Mouse (Mus musculus): ENCODE results near the gene Sumo2. TPM values are rescaled to one million over a fixed set of nuclear protein-coding genes. Genes with fewer than 3 reads are reported as not detected.

Gene Sumo2
- 1,335 and 1,406 TPM in 2 replicates for polyA plus RNA-seq (2016; fragmentation: Nextera tagmentation; extraction: Ambion mirVana)

DNA sequence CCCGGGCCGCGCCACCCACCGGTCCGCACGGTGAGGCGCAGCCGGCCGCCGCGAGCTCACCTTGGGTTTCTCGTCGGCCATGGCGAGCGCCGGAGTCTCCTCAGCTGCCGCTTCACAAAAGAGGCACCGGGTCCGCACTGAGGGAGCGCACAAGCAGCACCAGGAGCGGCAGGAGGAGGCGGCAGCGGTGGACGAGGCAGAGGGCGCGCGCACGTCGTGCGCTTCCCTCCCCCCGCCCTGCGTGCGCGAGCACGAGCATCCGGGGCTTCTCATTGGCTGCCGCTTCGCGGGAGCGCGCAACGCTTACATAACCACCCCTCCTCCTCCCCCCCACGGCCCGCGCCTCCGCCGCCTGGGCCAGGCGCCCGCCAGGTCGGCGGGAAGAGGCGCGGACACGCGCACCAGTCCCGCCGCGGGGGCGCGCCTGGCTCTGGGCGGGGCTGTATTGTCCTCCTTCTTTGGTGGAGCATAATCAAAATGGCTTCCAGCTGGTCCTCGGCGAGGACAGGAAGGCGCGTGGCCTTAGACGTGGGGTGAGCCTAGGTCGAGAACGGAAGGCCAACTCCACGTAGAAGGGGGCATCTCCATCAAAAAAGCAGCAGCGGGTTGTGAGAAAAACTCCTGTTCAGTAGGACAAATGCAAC lies at the start of gene Sumo2:
Sumo2 (minus strand) TSS at position 239 of the 644 bp plus-strand sequence.
- peak; percentile 85 for ATAC-seq (ENCODE audit: insufficient number of reproducible peaks, insufficient read depth, low FRiP score, low TSS enrichment, low read depth)
- Histone ChIP-seq H3K4me1 (replicated peaks) (peaks cover 16% of the 10 kb centered on the region), H3K4me2 (peak within 1 kb of the TSS; percentile 76), H3K9ac (replicated peaks) (peak within 1 kb of the TSS; percentile 97), H3K36me3 (peaks cover 30% of the 10 kb centered on the region), H3K27me3 (no peaks in the 10 kb centered on the region), H3K4me3 (replicated peaks) (peak within 1 kb of the TSS; percentile 93), H3K27ac (peak within 1 kb of the TSS; percentile 100), H3K9me3 (no peaks in the 10 kb centered on the region)
- 1% methylated on average over 62 of the region's 70 CpGs for WGBS

DNA sequence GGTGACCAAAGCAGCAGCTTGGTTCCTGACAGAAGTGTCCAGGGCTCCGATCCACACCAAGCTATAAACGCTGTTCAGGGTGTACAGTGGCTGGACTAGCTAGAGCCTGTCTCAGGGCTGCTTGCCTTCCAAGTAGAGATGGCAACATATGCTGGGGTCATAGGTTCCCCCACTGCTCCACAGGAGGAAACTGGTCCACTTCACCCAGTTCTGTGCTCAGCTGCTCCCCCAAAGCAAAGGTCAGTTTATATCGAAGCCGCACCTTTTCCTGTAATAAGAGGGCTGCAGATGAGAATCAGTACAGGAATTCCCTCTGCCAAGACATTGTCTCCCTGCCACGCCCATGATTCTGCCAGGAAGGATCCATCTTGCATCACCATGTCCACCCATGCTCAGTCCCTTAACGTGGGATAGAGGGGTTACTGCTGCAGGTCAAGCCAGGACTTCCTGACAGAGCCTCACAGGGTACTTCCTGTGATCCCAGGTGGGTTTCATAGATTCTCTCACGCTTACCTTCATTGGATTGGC lies 49.6 kb upstream of the Sumo2 start:
- H3K36me3 ChIP-seq = peaks cover 97% of the 10 kb centered on the region
- no peak overlapping the region for H3K4me2 ChIP-seq
- H3K9ac ChIP-seq (replicated peaks) = no peak overlapping the region
- no peak for ATAC-seq (ENCODE audit: insufficient number of reproducible peaks, insufficient read depth, low FRiP score, low TSS enrichment, low read depth)
- no peaks in the 10 kb centered on the region for H3K9me3 ChIP-seq
- WGBS = 91% methylated on average over 7 of the region's 7 CpGs
- H3K27ac ChIP-seq = no peak overlapping the region
- H3K4me3 ChIP-seq (replicated peaks) = no peak overlapping the region
- H3K4me1 ChIP-seq (replicated peaks) = no peaks in the 10 kb centered on the region
- H3K27me3 ChIP-seq = no peaks in the 10 kb centered on the region

DNA sequence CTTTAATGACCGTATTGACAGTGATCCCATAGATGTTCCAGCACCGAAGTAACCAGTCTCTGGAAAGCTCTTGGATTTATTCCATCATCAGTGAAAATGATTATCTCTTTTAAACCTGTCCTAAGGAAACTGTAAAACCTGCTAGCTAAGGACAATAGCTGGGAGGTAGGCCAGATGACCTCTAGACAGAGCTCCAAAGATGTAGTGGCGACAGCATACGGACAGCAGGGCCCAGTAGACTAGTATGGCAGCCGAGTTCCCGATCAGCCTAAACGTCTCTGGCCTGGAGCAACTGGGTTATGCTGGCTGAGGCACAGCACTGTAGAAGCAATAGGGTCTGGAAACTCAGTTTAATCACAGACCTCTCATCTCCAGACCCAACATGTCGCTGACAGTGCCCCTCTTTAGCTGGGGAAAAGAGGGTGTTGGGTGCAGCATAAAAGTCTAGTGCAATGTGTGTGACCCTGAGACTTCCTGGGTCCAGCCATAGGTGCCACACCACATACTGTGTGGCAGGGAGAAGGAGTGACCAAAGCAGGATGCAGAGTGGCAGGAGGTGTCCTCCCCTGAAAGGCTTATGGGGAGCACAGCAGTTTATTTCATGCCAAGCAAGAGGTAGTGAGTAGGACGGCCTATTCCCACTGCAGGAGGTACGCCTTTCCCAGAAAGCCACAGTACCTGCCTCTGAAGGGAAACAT lies 48.4 kb upstream of the Sumo2 start:
- H3K4me3 ChIP-seq (replicated peaks) = no peak overlapping the region
- no peak for ATAC-seq (ENCODE audit: insufficient number of reproducible peaks, insufficient read depth, low FRiP score, low TSS enrichment, low read depth)
- H3K27me3 ChIP-seq = no peaks in the 10 kb centered on the region
- H3K9ac ChIP-seq (replicated peaks) = no peak overlapping the region
- H3K27ac ChIP-seq = no peak overlapping the region
- H3K9me3 ChIP-seq = no peaks in the 10 kb centered on the region
- no peaks in the 10 kb centered on the region for H3K4me1 ChIP-seq (replicated peaks)
- peaks cover 96% of the 10 kb centered on the region for H3K36me3 ChIP-seq
- WGBS = 89% methylated on average over 10 of the region's 10 CpGs
- H3K4me2 ChIP-seq = no peak overlapping the region

DNA sequence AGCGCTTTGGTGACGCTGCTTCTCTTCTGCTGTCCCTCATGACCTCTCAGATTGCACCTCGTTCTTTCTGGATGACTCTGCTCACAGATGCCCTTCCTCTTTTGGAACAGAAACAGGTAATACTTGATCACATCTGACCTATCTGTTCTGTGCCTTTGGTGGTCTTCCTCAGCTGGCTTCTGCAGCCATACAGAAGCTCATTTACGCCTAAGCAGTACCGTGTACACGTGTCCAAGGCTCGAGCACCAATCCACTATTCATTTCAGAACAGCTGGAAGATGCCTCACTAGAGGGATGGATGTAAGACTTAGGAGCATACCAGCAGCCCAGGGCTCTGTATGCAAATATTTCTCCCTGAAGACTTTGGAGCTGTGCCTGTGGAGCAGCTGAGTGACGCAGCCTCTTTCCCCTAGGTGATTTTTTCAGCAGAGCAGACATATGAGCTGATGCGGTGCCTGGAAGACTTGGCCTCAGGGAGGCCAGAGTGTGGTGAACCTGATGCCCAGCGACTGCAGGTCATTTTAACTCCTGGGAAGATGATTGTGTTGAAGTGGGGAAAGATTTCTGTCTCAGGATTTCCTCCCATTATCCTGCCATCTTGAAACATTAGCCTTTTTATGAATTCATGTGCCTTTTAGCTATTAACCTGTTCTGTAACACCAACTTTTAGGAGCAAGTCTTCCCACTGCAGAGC lies 47.0 kb upstream of the Sumo2 start:
- 86% methylated on average over 10 of the region's 10 CpGs for WGBS
- no peaks in the 10 kb centered on the region for H3K9me3 ChIP-seq
- ATAC-seq (ENCODE audit: insufficient number of reproducible peaks, insufficient read depth, low FRiP score, low TSS enrichment, low read depth) = no peak
- H3K4me3 ChIP-seq (replicated peaks) = no peak overlapping the region
- no peak overlapping the region for H3K4me2 ChIP-seq
- no peaks in the 10 kb centered on the region for H3K27me3 ChIP-seq
- no peaks in the 10 kb centered on the region for H3K4me1 ChIP-seq (replicated peaks)
- no peak overlapping the region for H3K9ac ChIP-seq (replicated peaks)
- H3K27ac ChIP-seq = no peak overlapping the region
- peaks cover 99% of the 10 kb centered on the region for H3K36me3 ChIP-seq

DNA sequence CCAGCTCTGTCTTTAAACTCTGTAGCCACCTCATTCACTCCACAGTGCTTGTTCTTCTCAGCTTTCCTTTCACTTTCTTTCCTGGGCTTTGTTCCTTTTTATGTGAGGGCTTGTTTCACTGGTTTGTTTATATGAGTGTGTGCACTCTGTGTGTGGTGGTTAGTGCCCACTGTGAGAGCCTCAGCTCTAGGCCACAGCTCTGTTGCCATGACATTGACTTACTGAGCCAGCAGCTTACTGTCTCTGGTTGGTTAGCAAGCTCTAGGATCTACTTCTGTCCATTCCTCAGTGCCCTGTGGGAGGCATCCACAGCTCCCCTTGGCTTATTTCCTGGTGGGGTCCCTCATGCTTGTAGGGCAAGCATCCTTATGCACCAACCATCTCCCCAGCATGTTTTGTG lies 43.0 kb upstream of the Sumo2 start:
- H3K36me3 ChIP-seq = peaks cover 79% of the 10 kb centered on the region
- no peaks in the 10 kb centered on the region for H3K4me1 ChIP-seq (replicated peaks)
- no peak overlapping the region for H3K4me2 ChIP-seq
- no peak overlapping the region for H3K4me3 ChIP-seq (replicated peaks)
- no peak overlapping the region for H3K27ac ChIP-seq
- no peaks in the 10 kb centered on the region for H3K27me3 ChIP-seq
- no peak for ATAC-seq (ENCODE audit: insufficient number of reproducible peaks, insufficient read depth, low FRiP score, low TSS enrichment, low read depth)
- H3K9me3 ChIP-seq = no peaks in the 10 kb centered on the region
- H3K9ac ChIP-seq (replicated peaks) = no peak overlapping the region

DNA sequence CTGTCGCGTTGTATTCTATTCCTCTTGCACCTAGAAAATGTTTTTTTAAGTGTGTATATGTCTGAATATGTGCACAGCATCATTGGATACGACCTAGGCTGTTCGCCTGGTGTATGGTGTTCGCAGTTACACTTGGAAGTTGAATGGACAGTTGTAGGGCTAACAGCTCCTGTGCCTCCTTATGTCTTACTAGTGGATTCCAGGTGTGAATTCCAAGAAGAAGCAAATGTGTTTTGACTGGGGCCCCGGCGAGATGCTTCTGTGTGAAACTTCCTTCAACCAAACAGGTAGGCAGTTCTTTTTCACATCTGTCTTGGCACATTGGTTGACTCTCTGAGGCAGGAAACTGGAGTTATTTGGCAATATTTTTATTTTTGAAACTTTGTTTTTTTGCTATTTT lies 28.9 kb upstream of the Sumo2 start:
- Histone ChIP-seq H3K27ac (no peak overlapping the region), H3K4me1 (replicated peaks) (peaks cover 13% of the 10 kb centered on the region), H3K36me3 (peaks cover 41% of the 10 kb centered on the region), H3K27me3 (no peaks in the 10 kb centered on the region), H3K4me3 (replicated peaks) (peak overlapping the region; percentile 72), H3K9me3 (no peaks in the 10 kb centered on the region), H3K9ac (replicated peaks) (peak overlapping the region; percentile 73), H3K4me2 (peak overlapping the region; percentile 78)
- WGBS = 19% methylated on average over 7 of the region's 7 CpGs
- ATAC-seq (ENCODE audit: insufficient number of reproducible peaks, insufficient read depth, low FRiP score, low TSS enrichment, low read depth) = no peak

DNA sequence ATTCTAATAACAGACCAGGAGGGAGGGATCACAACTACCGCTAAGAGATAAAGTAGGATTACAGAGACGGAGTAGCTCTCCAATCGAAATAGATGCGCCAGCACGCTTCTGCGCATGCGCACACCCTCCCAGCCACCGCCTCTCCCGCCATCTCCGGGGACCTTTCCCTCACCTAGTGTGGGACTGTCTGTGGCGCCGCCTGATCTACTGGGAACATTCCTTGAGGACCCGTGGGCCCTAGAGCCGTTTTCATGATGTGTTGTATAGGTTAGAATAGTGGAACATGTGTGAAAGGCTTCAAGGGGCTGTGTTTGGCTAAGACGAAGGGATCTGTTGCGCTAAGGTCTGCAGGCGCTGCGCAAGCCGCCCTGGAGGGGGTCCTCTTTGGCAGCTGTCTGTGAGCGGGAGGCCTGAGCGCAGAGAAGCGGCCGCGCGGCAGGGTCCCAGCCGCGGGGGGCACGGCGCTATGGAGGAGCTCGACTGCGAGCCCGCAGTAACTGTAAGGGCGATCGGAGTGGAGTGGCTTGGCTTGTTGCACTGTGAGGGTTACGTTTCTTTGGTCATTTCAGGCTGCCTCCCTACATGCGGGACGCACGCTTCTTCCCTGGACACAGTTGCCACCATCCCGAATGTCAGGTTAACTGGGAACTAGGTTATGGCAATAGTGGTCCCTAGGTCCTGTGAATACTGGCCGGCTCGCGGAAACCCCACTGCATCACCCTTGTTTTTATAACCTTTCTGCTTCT lies 28.2 kb upstream of the Sumo2 start, which contains the start of gene Nup85:
Nup85 (plus strand) TSS at position 371 of the 746 bp plus-strand sequence.
- ATAC-seq (ENCODE audit: insufficient number of reproducible peaks, insufficient read depth, low FRiP score, low TSS enrichment, low read depth) = peak; percentile 87
- peak within 1 kb of the TSS; percentile 78 for H3K4me2 ChIP-seq
- H3K4me3 ChIP-seq (replicated peaks) = peak within 1 kb of the TSS; percentile 72
- H3K9me3 ChIP-seq = no peaks in the 10 kb centered on the region
- peak within 1 kb of the TSS; percentile 73 for H3K9ac ChIP-seq (replicated peaks)
- peak within 1 kb of the TSS; percentile 77 for H3K27ac ChIP-seq
- peaks cover 34% of the 10 kb centered on the region for H3K36me3 ChIP-seq
- no peaks in the 10 kb centered on the region for H3K27me3 ChIP-seq
- H3K4me1 ChIP-seq (replicated peaks) = peaks cover 13% of the 10 kb centered on the region
- under 1% methylated on average over 42 of the region's 42 CpGs for WGBS

DNA sequence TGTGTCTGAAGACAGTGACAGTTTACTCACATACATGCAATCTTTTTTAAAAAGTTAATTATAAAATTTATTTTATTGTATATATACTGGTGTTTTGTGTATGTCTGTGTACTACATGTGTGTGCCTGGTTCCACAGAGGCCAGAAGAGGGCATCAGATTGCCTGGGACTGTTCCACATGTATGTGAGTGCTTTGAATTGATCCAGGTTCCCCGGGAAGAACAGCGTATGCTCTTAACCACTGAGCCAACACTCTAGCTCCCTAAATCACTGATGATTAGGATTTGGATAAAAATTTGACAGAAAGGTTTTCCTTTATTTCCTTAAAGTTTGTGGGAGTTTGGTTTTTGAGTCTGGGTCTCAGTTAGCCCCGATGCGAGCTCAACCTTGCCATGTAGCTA lies 27.3 kb upstream of the Sumo2 start:
- Histone ChIP-seq H3K4me1 (replicated peaks) (peaks cover 13% of the 10 kb centered on the region), H3K4me3 (replicated peaks) (peak overlapping the region; percentile 72), H3K27ac (peak overlapping the region; percentile 77), H3K36me3 (peaks cover 26% of the 10 kb centered on the region), H3K4me2 (peak overlapping the region; percentile 78), H3K9ac (replicated peaks) (peak overlapping the region; percentile 73; the same call in 1 of the 2 replicates), H3K27me3 (no peaks in the 10 kb centered on the region), H3K9me3 (no peaks in the 10 kb centered on the region)
- WGBS = 46% methylated on average over 4 of the region's 4 CpGs
- ATAC-seq (ENCODE audit: insufficient number of reproducible peaks, insufficient read depth, low FRiP score, low TSS enrichment, low read depth) = no peak

DNA sequence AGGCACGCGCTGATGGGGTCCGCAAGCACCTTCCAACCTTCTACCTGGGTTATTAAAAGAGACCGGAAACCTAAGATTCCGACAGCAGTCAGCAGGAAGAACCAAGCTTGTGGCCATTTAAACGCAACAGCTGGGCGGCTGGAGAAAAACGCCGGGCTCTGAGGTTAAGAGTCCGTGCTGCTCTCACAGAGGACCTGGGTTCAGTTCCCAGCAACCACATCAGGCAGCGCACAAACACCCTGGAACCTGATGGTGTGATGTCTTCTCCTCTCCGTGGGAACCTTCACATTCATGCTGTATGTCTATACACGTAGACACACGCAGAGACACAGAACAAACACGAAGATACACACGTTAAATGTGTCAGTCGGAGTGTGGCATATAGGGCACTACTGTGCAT lies 19.6 kb upstream of the Sumo2 start:
- no peak overlapping the region for H3K9ac ChIP-seq (replicated peaks)
- no peak for ATAC-seq (ENCODE audit: insufficient number of reproducible peaks, insufficient read depth, low FRiP score, low TSS enrichment, low read depth)
- H3K4me2 ChIP-seq = no peak overlapping the region
- 79% methylated on average over 17 of the region's 17 CpGs for WGBS
- H3K4me1 ChIP-seq (replicated peaks) = no peaks in the 10 kb centered on the region
- no peaks in the 10 kb centered on the region for H3K36me3 ChIP-seq
- H3K27me3 ChIP-seq = no peaks in the 10 kb centered on the region
- H3K4me3 ChIP-seq (replicated peaks) = no peak overlapping the region
- no peaks in the 10 kb centered on the region for H3K9me3 ChIP-seq
- no peak overlapping the region for H3K27ac ChIP-seq

DNA sequence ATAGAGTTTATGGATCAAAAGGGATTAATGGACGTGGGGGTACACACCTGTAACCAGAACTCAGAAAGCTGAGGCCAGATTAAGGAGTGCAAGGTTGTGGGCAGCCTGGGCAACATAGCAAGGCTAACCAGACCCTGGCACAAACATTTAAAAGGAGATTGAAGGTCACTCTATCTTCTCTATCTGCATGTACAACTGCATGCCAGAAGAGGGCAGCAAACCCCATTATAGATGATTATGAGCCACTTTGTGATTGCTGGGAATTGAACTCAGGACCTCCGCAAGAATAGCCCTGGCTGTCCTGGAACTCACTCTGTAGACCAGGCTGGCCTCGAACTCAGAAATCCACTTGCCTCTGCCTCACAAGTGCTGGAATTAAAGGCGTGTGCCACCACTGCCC lies 16.7 kb upstream of the Sumo2 start:
- ATAC-seq (ENCODE audit: insufficient number of reproducible peaks, insufficient read depth, low FRiP score, low TSS enrichment, low read depth) = no peak
- Histone ChIP-seq H3K4me3 (replicated peaks) (no peak overlapping the region), H3K27ac (no peak overlapping the region), H3K4me2 (no peak overlapping the region), H3K27me3 (no peaks in the 10 kb centered on the region), H3K9ac (replicated peaks) (no peak overlapping the region), H3K9me3 (no peaks in the 10 kb centered on the region), H3K4me1 (replicated peaks) (no peaks in the 10 kb centered on the region), H3K36me3 (no peaks in the 10 kb centered on the region)
- 52% methylated on average over 4 of the region's 4 CpGs for WGBS

DNA sequence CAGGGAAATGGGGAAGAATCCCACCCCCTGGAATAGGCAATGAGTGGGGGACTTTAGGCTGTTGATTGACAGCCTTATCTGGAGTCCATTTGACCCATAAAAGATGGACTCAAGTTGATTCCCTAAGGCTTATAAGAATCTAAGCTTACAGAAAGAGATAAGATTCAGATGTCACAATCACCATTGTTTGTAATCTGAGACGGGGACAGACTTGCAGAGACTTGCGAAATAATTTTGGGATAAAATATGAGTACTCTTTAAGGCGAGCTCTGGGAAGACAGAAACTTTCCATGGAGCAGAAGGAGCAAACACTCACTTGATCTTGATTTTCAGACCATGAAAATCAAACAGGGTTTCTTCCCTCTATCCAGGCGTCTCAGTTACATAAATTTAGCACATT lies 7.5 kb upstream of the Sumo2 start:
- Histone ChIP-seq H3K36me3 (no peaks in the 10 kb centered on the region), H3K4me2 (no peak overlapping the region), H3K4me1 (replicated peaks) (no peaks in the 10 kb centered on the region), H3K27me3 (no peaks in the 10 kb centered on the region), H3K4me3 (replicated peaks) (no peak overlapping the region), H3K9ac (replicated peaks) (no peak overlapping the region), H3K27ac (no peak overlapping the region), H3K9me3 (no peaks in the 10 kb centered on the region)
- no peak for ATAC-seq (ENCODE audit: insufficient number of reproducible peaks, insufficient read depth, low FRiP score, low TSS enrichment, low read depth)
- WGBS = 77% methylated on average over 4 of the region's 4 CpGs

Measured in limb, embryonic 12.5 days (tissue).